Mouse (Mus musculus) midbrain, embryonic 15.5 days (tissue): ENCODE data around the gene Tmem211. TPM values are rescaled to one million over a fixed set of nuclear protein-coding genes. Genes with fewer than 3 reads are reported as not detected.

ENCODE experiments used
- ATAC-seq: fragments of 200-750 bp; cut with Nextera tagmentation; replicated peaks from 2 replicates; pipeline ENCODE4 v1.8.0; 2017; ENCODE audit warnings: moderate TSS enrichment
- H3K27ac ChIP-seq: fragments of 300-500 bp; sonication (generic); 2 replicates; pipeline ENCODE4 v1.5.1; 2015; ENCODE audit warnings: mild to moderate bottlenecking, inconsistent platforms
- H3K27me3 ChIP-seq: fragments of 300-500 bp; sonication (generic); replicated peaks from 2 replicates; pipeline ENCODE4 v1.6.1; 2015; ENCODE audit warnings: inconsistent platforms
- H3K36me3 ChIP-seq: fragments of 300-500 bp; sonication (generic); replicated peaks from 2 replicates; pipeline ENCODE4 v1.6.1; 2015; ENCODE audit warnings: inconsistent platforms
- H3K4me1 ChIP-seq: fragments of 300-500 bp; sonication (generic); 2 replicates; pipeline ENCODE4 v1.6.1; 2015; ENCODE audit warnings: inconsistent platforms
- H3K4me2 ChIP-seq: fragments of 300-500 bp; sonication (generic); 2 replicates; pipeline ENCODE4 v1.6.1; 2015; ENCODE audit warnings: inconsistent platforms, mild to moderate bottlenecking, moderate library complexity
- H3K4me3 ChIP-seq: fragments of 300-500 bp; sonication (generic); 2 replicates; pipeline ENCODE4 v1.5.1; 2015; ENCODE audit warnings: mild to moderate bottlenecking, inconsistent platforms
- H3K9ac ChIP-seq: fragments of 300-500 bp; sonication (generic); 2 replicates; pipeline ENCODE4 v1.6.1; 2015; ENCODE audit warnings: mild to moderate bottlenecking, inconsistent platforms
- H3K9me3 ChIP-seq: fragments of 300-500 bp; sonication (generic); 2 replicates; pipeline ENCODE4 v1.6.1; 2016; ENCODE audit warnings: inconsistent platforms
- WGBS: fragments of 180-500 bp; shearing (Covaris S2); methylation state at CpG from one replicate; pipeline ENCODE4 v1.1.7; 2015; ENCODE audit warnings: mixed read lengths; 5-methylcytosine and 5-hydroxymethylcytosine counted together
- polyA plus RNA-seq: library from polyadenylated mRNA; unstranded; fragments of >200 nt; fragmentation: Nextera tagmentation; extraction: Ambion mirVana; gene quantifications from 2 replicates; pipeline ENCODE4 v1.2.1, GENCODE M21; 2015

The Tmem211 gene
- polyA plus RNA-seq, 1 experiment from 2014 or later: 0.14 TPM

- Histone ChIP-seq H3K27ac (no peak overlapping the region), H3K4me1 (peaks cover 7% of the 10 kb centered on the region), H3K9ac (no peak overlapping the region), H3K36me3 (peaks cover 8% of the 10 kb centered on the region), H3K4me2 (no peak overlapping the region), H3K27me3 (peaks cover 15% of the 10 kb centered on the region; the same call in 1 of the 2 replicates), H3K4me3 (no peak overlapping the region), H3K9me3 (no peaks in the 10 kb centered on the region)
- ATAC-seq: no peak
- WGBS: 81% methylated on average over 11 of the region's 11 CpGs
Observed at GRCm38 (mm10) chr5:113286048-113286447, 59.3 kb downstream of the Tmem211 start.

GRCm38 (mm10) chr5:113286591-113287520, 60.1 kb downstream of the Tmem211 start:
- peaks cover 8% of the 10 kb centered on the region for H3K36me3 ChIP-seq
- 3% methylated on average over 57 of the region's 60 CpGs for WGBS
- H3K4me2 ChIP-seq: peak overlapping the region; percentile 47
- H3K9ac ChIP-seq: no peak overlapping the region
- H3K9me3 ChIP-seq: no peaks in the 10 kb centered on the region
- peaks cover 7% of the 10 kb centered on the region for H3K4me1 ChIP-seq
- H3K27me3 ChIP-seq: peaks cover 15% of the 10 kb centered on the region; the same call in 1 of the 2 replicates
- peak; percentile 34; the same call in 1 of the 2 replicates for ATAC-seq
- no peak overlapping the region for H3K27ac ChIP-seq
- peak overlapping the region; percentile 19; the same call in 1 of the 2 replicates for H3K4me3 ChIP-seq

DNA sequence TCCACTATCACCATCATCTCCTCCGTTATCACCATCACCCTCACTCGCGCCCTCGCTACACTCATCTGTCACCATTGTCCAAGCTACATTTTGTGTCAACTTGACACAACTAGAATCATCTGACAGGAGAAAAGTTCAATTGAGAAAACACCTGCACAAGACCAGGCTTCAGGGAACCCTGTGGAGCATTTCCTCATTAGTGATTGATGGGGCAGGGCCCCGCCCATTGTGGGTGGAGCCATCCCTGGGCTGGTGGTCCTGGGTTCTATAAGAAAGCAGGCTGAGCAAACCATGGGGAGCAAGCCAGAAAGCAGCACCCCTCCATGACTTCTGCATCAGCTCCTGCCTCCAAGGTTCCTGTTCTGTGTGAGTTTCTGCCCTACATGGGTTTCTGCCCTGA, 61.1 kb downstream of the Tmem211 start:
- no peak overlapping the region for H3K4me3 ChIP-seq
- peaks cover 3% of the 10 kb centered on the region; the same call in 1 of the 2 replicates for H3K36me3 ChIP-seq
- ATAC-seq: no peak
- no peak overlapping the region for H3K27ac ChIP-seq
- no peak overlapping the region for H3K9ac ChIP-seq
- H3K9me3 ChIP-seq: no peaks in the 10 kb centered on the region
- H3K27me3 ChIP-seq: peaks cover 15% of the 10 kb centered on the region; the same call in 1 of the 2 replicates
- H3K4me2 ChIP-seq: no peak overlapping the region
- 56% methylated on average over 5 of the region's 5 CpGs for WGBS
- H3K4me1 ChIP-seq: peaks cover 9% of the 10 kb centered on the region

DNA sequence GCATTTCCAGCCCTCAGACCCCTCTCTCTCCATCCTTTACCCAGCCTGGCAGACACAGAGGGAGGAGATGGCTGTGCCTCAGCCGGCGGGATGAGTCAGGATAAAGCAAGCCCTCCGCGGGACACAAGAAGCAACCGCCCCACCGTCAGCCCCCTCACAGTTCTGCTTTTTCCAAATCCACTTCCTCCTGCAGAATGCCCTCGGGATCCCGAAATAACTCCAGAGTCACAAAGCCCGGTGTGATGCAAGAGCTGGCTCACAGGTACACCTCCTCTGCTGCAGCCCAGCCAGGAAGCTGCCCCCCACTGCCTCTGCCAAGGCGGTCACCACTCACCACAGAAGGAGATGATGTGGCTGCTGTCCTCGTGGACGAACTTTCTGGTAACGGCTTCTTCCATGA, 61.8 kb downstream of the Tmem211 start:
- H3K9ac ChIP-seq: no peak overlapping the region
- no peak overlapping the region for H3K27ac ChIP-seq
- H3K4me3 ChIP-seq: no peak overlapping the region
- ATAC-seq: no peak
- 44% methylated on average over 13 of the region's 13 CpGs for WGBS
- no peaks in the 10 kb centered on the region for H3K9me3 ChIP-seq
- peaks cover 3% of the 10 kb centered on the region; the same call in 1 of the 2 replicates for H3K36me3 ChIP-seq
- peaks cover 15% of the 10 kb centered on the region; the same call in 1 of the 2 replicates for H3K27me3 ChIP-seq
- H3K4me1 ChIP-seq: peaks cover 9% of the 10 kb centered on the region
- H3K4me2 ChIP-seq: no peak overlapping the region

Other genes with a start within 250 kb of the Tmem211 start
- 27.2 and 31.8 TPM in 2 replicates for gene Grk3, start 211.1 kb upstream of the Tmem211 start, polyA plus RNA-seq
- not detected in 2 replicates for gene Crybb2, start 156.8 kb upstream of the Tmem211 start, polyA plus RNA-seq
- 1.1 and 1.6 TPM in 2 replicates for gene Crybb3, start 145.3 kb upstream of the Tmem211 start, polyA plus RNA-seq
- 3.9 TPM in 2 replicates for gene 2900026A02Rik, start 5.7 kb upstream of the Tmem211 start, polyA plus RNA-seq
- 23.9 and 27.4 TPM in 2 replicates for gene Sgsm1, start 83.9 kb downstream of the Tmem211 start, polyA plus RNA-seq
- gene Aym1, start 130.4 kb downstream of the Tmem211 start, polyA plus RNA-seq: not detected in 2 replicates